Mouse (Mus musculus) kidney, embryonic 16.5 days (tissue): ENCODE measurements around the gene Olfr1031. TPM values are rescaled to one million over a fixed set of nuclear protein-coding genes. Genes with fewer than 3 reads are reported as not detected.
"Not testable (repeated sequence)": the region's sequence is repeated elsewhere in the genome, so short reads cannot be mapped to it uniquely, and the experiment has no call there.

ENCODE experiments used
- ATAC-seq: fragments of 200-750 bp; cut with Nextera tagmentation; 2 replicates; pipeline ENCODE4 v1.8.0; 2017; ENCODE audit warnings: moderate TSS enrichment; ENCODE audit not compliant: low FRiP score, low TSS enrichment
- H3K27ac ChIP-seq: fragments of 300-500 bp; sonication (generic); 2 replicates; pipeline ENCODE4 v1.5.1; 2014; ENCODE audit warnings: low read length
- H3K27me3 ChIP-seq: fragments of 300-500 bp; sonication (generic); 2 replicates; pipeline ENCODE4 v1.6.1; 2014; ENCODE audit warnings: low read length, control low read depth, mixed read lengths; ENCODE audit not compliant: insufficient read depth
- H3K36me3 ChIP-seq: fragments of 300-500 bp; sonication (generic); 2 replicates; pipeline ENCODE4 v1.6.1; 2014; ENCODE audit warnings: low read length, control low read depth, mixed read lengths; ENCODE audit not compliant: insufficient read depth
- H3K4me1 ChIP-seq: fragments of 300-500 bp; sonication (generic); 2 replicates; pipeline ENCODE4 v1.6.1; 2014; ENCODE audit warnings: low read length, control low read depth, mixed read lengths; ENCODE audit not compliant: insufficient read depth
- H3K4me2 ChIP-seq: fragments of 300-500 bp; sonication (generic); replicated peaks from 2 replicates; pipeline ENCODE4 v1.6.1; 2014; ENCODE audit warnings: low read depth, low read length
- H3K4me3 ChIP-seq: fragments of 300-500 bp; sonication (generic); 2 replicates; pipeline ENCODE4 v1.5.1; 2014; ENCODE audit warnings: mild to moderate bottlenecking, low read length
- H3K9ac ChIP-seq: fragments of 300-500 bp; sonication (generic); replicated peaks from 2 replicates; pipeline ENCODE4 v1.6.1; 2014; ENCODE audit warnings: low read length
- H3K9me3 ChIP-seq: fragments of 300-500 bp; sonication (generic); 2 replicates; pipeline ENCODE4 v1.6.1; 2016; ENCODE audit warnings: low read length, control low read depth
- WGBS: fragments of 180-500 bp; shearing (Covaris S2); extraction: QIAGEN DNeasy Blood & Tissue Kit; methylation state at CpG from one replicate; pipeline ENCODE4 v1.1.7; 2014; 5-methylcytosine and 5-hydroxymethylcytosine counted together
- polyA plus RNA-seq: library from polyadenylated mRNA; unstranded; fragments of >200 nt; fragmentation: Nextera tagmentation; extraction: Ambion mirVana; gene quantifications from 2 replicates; pipeline ENCODE4 v1.2.1, GENCODE M21; 2015

Olfr1031 gene
- polyA plus RNA-seq = not detected in 2 replicates

DNA sequence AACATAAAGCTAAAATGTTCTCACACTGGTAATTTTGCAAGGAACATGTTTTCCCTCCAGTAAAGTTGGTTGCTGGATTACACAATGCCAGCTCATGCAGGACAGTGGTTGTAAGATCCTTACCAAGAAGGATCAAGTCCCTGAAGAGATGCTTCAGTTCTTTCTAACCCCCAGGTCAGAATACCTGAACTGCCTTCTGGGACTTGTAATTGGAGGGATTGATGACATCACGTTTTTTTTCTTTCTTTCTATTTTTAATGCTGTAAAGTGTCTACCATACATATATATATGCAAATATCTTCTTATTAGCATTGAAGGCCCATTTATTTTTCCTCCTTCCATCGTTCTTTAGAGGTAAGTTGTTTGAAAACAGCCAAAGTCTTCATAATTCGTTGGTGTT lies at the start of gene Olfr1031:
TSS of gene Olfr1031 (plus strand) at position 301 of the 400 bp plus-strand sequence.
- no peak for ATAC-seq
- no peak within 1 kb of the TSS for H3K4me3 ChIP-seq
- no peak within 1 kb of the TSS for H3K9ac ChIP-seq
- no peaks in the 10 kb centered on the region for H3K36me3 ChIP-seq
- no peaks in the 10 kb centered on the region for H3K4me1 ChIP-seq
- 64% methylated on average over 3 of the region's 3 CpGs for WGBS
- H3K9me3 ChIP-seq = no peaks in the 10 kb centered on the region
- H3K27ac ChIP-seq = no peak within 1 kb of the TSS
- H3K27me3 ChIP-seq = no peaks in the 10 kb centered on the region
- no peak within 1 kb of the TSS for H3K4me2 ChIP-seq

DNA sequence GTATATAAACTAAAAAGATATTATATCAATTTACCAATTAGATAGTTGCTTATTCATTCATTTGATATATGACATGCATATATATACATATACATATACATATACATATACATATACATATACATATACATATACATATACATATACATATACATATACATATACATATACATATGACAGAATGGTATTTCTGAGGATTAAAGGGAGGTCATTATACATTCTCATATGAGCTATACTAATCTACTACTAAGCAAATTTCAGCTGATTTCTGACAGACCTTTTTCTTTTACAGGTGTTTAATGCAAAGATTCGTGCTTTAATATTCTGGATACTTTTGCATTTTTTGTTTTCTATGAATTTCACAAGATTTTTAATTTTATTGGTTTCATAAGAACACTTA lies 40.0 kb upstream of the Olfr1031 start, which contains the start of gene Olfr1028:
TSS of gene Olfr1028 (plus strand) at position 301 of the 400 bp plus-strand sequence.
- no peak within 1 kb of the TSS for H3K9ac ChIP-seq
- WGBS = 71% methylated on average over 1 of the region's 1 CpGs
- H3K4me2 ChIP-seq = no peak within 1 kb of the TSS
- H3K27ac ChIP-seq = no peak within 1 kb of the TSS
- no peaks in the 10 kb centered on the region for H3K9me3 ChIP-seq
- no peaks in the 10 kb centered on the region for H3K36me3 ChIP-seq
- ATAC-seq = no peak
- H3K27me3 ChIP-seq = no peaks in the 10 kb centered on the region
- no peaks in the 10 kb centered on the region for H3K4me1 ChIP-seq
- no peak within 1 kb of the TSS for H3K4me3 ChIP-seq

DNA sequence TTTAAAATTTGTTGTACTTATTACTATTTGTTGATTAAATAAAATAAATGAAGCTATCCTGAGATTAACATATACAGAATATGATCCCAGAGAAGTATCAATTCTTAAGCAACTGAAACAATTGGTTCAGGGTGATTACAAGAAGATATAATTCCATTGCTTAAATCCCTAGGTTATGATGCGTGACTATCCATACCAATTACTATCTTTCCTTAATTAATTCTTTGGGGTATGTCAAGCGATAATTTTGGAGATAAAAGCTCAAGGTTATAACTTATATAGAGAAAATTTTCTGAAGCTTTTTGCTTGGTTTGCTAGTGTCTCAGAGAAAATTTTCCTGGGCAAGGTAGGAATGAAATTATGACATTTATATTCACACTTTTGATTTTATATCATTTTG lies 16.5 kb upstream of the Olfr1031 start, which contains the start of gene Olfr1029:
TSS of gene Olfr1029 (plus strand) at position 301 of the 400 bp plus-strand sequence.
- no peaks in the 10 kb centered on the region for H3K27me3 ChIP-seq
- no peaks in the 10 kb centered on the region for H3K36me3 ChIP-seq
- H3K9ac ChIP-seq = no peak within 1 kb of the TSS
- no peak for ATAC-seq
- H3K27ac ChIP-seq = no peak within 1 kb of the TSS
- H3K4me3 ChIP-seq = no peak within 1 kb of the TSS
- H3K9me3 ChIP-seq = no peaks in the 10 kb centered on the region
- no peaks in the 10 kb centered on the region for H3K4me1 ChIP-seq
- WGBS = 87% methylated on average over 2 of the region's 2 CpGs
- no peak within 1 kb of the TSS for H3K4me2 ChIP-seq

DNA sequence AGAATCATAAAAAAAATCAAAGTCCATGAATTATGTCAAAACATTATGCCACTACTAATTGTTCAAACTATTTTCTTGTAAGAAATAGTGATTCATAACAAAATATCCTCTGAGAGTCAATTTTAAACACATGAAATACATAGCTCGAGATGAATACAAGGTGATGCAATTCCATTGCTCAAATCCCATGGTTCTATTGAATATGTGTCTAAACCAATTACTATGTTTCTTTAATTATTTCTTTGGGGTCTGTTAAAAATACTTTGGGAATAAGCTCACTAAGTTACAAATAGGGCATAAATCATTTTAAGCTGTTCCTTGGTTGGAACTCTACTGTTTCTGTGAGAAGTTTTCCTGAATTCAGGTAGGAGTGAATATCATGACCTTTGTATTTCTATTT lies 11.1 kb upstream of the Olfr1031 start, which contains the start of gene Olfr1030:
TSS of gene Olfr1030 (plus strand) at position 301 of the 400 bp plus-strand sequence.
- 83% methylated on average over 1 of the region's 1 CpGs for WGBS
- Histone ChIP-seq H3K4me3 (no peak within 1 kb of the TSS), H3K4me2 (no peak within 1 kb of the TSS), H3K36me3 (no peaks in the 10 kb centered on the region), H3K27me3 (no peaks in the 10 kb centered on the region), H3K27ac (no peak within 1 kb of the TSS), H3K9me3 (no peaks in the 10 kb centered on the region), H3K9ac (no peak within 1 kb of the TSS), H3K4me1 (no peaks in the 10 kb centered on the region)
- ATAC-seq = no peak

DNA sequence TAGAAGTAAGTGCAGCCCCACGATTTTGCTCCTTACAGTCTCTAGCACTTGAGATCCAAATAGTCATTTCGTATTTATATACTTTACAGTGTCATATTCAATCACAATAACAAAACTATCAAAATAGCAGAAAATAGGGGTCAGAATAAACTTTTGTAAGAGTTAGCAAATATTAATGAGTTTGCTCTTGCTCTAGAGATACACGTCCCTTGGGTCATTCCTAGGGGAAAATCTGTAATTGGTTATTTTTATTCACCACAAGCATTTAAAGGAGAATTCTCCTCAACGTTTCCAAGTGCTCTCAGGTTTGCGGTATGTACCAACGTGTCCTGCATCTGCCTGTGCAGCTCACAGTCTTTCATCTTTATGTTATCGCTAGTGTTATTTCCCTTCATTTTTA lies 15.1 kb downstream of the Olfr1031 start, which contains the start of gene Olfr1032:
TSS of gene Olfr1032 (plus strand) at position 301 of the 400 bp plus-strand sequence.
- Histone ChIP-seq H3K27me3 (no peaks in the 10 kb centered on the region), H3K4me2 (no peak within 1 kb of the TSS), H3K27ac (no peak within 1 kb of the TSS), H3K4me3 (no peak within 1 kb of the TSS), H3K9me3 (no peaks in the 10 kb centered on the region), H3K36me3 (no peaks in the 10 kb centered on the region), H3K4me1 (no peaks in the 10 kb centered on the region), H3K9ac (no peak within 1 kb of the TSS)
- ATAC-seq = no peak
- 85% methylated on average over 7 of the region's 7 CpGs for WGBS

DNA sequence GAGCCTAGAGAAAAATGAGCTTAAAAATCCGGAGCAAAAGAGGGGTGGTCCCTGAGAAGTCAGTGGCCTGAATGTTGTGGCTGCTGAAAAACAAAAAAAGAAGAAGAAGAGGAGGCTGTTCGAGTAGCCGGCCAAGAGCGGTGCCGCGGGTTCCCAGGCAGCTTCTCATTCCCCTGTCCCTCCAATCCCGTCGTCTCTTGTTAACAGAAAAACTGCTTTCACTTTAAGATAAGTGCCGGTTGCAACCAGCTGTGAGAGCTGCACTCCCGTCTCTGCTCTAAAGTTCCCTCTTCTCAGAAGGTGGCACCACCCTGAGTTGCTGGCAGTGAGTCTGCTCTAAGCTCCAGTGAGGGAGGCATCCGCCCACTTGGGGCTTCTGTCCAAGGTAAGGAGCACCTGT lies 30.3 kb downstream of the Olfr1031 start, which contains the start of gene Olfr1033:
TSS of gene Olfr1033 (plus strand) at position 228 of the 400 bp plus-strand sequence.
- not testable (repeated sequence) for H3K4me1 ChIP-seq, ATAC-seq, H3K27me3 ChIP-seq, H3K9me3 ChIP-seq, H3K36me3 ChIP-seq
- peak within 1 kb of the TSS; percentile 44 for H3K4me3 ChIP-seq
- H3K9ac ChIP-seq = peak within 1 kb of the TSS; percentile 57; the same call in 1 of the 2 replicates
- peak within 1 kb of the TSS; percentile 49 for H3K4me2 ChIP-seq
- peak within 1 kb of the TSS; percentile 65; the same call in 1 of the 2 replicates for H3K27ac ChIP-seq
- 4% methylated on average over 10 of the region's 11 CpGs for WGBS

DNA sequence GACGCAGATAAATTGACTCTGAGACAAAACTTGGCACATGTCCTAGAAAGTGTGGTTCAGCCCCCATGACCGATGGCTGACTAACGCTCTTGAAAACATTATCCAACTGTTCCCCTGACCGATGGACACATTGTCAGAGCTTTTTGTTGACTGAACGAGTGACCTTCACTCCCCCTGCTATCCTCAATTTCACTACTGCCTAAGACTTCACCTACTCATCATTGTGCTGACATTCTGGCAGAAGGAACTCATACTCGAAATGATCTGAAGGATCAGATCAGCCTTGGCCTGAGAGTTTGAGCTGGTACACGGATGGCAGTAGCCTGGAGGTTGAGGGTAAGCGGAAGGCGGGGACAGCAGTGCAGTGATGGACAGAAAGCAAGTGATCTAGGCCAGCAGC lies 31.4 kb downstream of the Olfr1031 start:
- not testable (repeated sequence) for ATAC-seq, H3K4me1 ChIP-seq, H3K27me3 ChIP-seq, H3K4me3 ChIP-seq, H3K9ac ChIP-seq, H3K4me2 ChIP-seq, H3K27ac ChIP-seq, H3K36me3 ChIP-seq, H3K9me3 ChIP-seq
- 36% methylated on average over 3 of the region's 9 CpGs for WGBS

Other genes with a start within 250 kb of the Olfr1031 start
- gene Olfr1012, start 227.5 kb upstream of the Olfr1031 start, polyA plus RNA-seq = not detected in 2 replicates
- gene Olfr1013, start 223.2 kb upstream of the Olfr1031 start, polyA plus RNA-seq = not detected in 2 replicates
- not detected in 2 replicates for gene Olfr1014, start 217.6 kb upstream of the Olfr1031 start, polyA plus RNA-seq
- not detected in 2 replicates for gene Olfr1015, start 208.3 kb upstream of the Olfr1031 start, polyA plus RNA-seq
- gene Olfr1016, start 187.8 kb upstream of the Olfr1031 start, polyA plus RNA-seq = not detected in 2 replicates
- gene Olfr1018, start 171.8 kb upstream of the Olfr1031 start, polyA plus RNA-seq = not detected in 2 replicates
- gene Olfr1019, start 144.8 kb upstream of the Olfr1031 start, polyA plus RNA-seq = not detected in 2 replicates
- gene Olfr1020, start 143.3 kb upstream of the Olfr1031 start, polyA plus RNA-seq = not detected in 2 replicates
- not detected in 2 replicates for gene Olfr1022, start 121.7 kb upstream of the Olfr1031 start, polyA plus RNA-seq
- not detected in 2 replicates for gene Olfr1023, start 104.7 kb upstream of the Olfr1031 start, polyA plus RNA-seq
- gene Olfr1024, start 85.3 kb upstream of the Olfr1031 start, polyA plus RNA-seq = not detected in 2 replicates
- gene Olfr1025-ps1, start 75.1 kb upstream of the Olfr1031 start, polyA plus RNA-seq = not detected in 2 replicates
- not detected in 2 replicates for gene Olfr1026, start 68.7 kb upstream of the Olfr1031 start, polyA plus RNA-seq
- not detected in 2 replicates for gene Olfr1028, start 39.9 kb upstream of the Olfr1031 start, polyA plus RNA-seq
- not detected in 2 replicates for gene Olfr1029, start 16.4 kb upstream of the Olfr1031 start, polyA plus RNA-seq
- not detected in 2 replicates for gene Olfr1030, start 11.0 kb upstream of the Olfr1031 start, polyA plus RNA-seq
- gene Olfr1032, start 15.2 kb downstream of the Olfr1031 start, polyA plus RNA-seq = not detected in 2 replicates
- gene Olfr1033, start 30.3 kb downstream of the Olfr1031 start, polyA plus RNA-seq = 3.1 and 4.9 TPM in 2 replicates
- gene Olfr1034, start 55.6 kb downstream of the Olfr1031 start, polyA plus RNA-seq = 0.04 and 0.05 TPM in 2 replicates
- gene Olfr1036, start 83.7 kb downstream of the Olfr1031 start, polyA plus RNA-seq = not detected in 2 replicates
- gene Olfr1037, start 97.1 kb downstream of the Olfr1031 start, polyA plus RNA-seq = not detected in 2 replicates
- not detected in 2 replicates for gene Olfr1039, start 145.6 kb downstream of the Olfr1031 start, polyA plus RNA-seq
- not detected in 2 replicates for gene Olfr1040, start 156.4 kb downstream of the Olfr1031 start, polyA plus RNA-seq
- gene Olfr1042, start 171.5 kb downstream of the Olfr1031 start, polyA plus RNA-seq = not detected in 2 replicates
- gene Olfr1043, start 177.2 kb downstream of the Olfr1031 start, polyA plus RNA-seq = not detected in 2 replicates
- not detected in 2 replicates for gene Olfr1044, start 187.5 kb downstream of the Olfr1031 start, polyA plus RNA-seq
- gene Olfr52, start 195.4 kb downstream of the Olfr1031 start, polyA plus RNA-seq = not detected in 2 replicates
- gene Olfr1045, start 212.7 kb downstream of the Olfr1031 start, polyA plus RNA-seq = not detected in 2 replicates
- not detected in 2 replicates for gene Olfr1046, start 229.0 kb downstream of the Olfr1031 start, polyA plus RNA-seq
- not detected in 2 replicates for gene Olfr1047, start 241.1 kb downstream of the Olfr1031 start, polyA plus RNA-seq
- not detected in 2 replicates for gene Olfr1048, start 250.0 kb downstream of the Olfr1031 start, polyA plus RNA-seq